Mouse (Mus musculus): Measurements from ENCODE around the gene Rps11.

Gene Rps11

GRCm38 (mm10) chr7:45088597-45088996 lies 35.6 kb downstream of the Rps11 start:
- no peak for DNase-seq (ENCODE audit: low spot score in 2 of 2)

GRCm38 (mm10) chr7:45086084-45086483 lies 38.2 kb downstream of the Rps11 start:
- no peak for DNase-seq (ENCODE audit: low spot score in 2 of 2)

- DNase-seq (ENCODE audit: low spot score in 2 of 2) = no peak
Observed at GRCm38 (mm10) chr7:45083300-45083890, 40.8 kb downstream of the Rps11 start.

GRCm38 (mm10) chr7:45082401-45083299 lies 41.6 kb downstream of the Rps11 start:
- peak in 1 of 2 experiments; percentile 57 for DNase-seq (ENCODE audit: low spot score in 2 of 2)

- DNase-seq (ENCODE audit: low spot score in 2 of 2) = no peak
Observed at GRCm38 (mm10) chr7:45081016-45081415, 43.2 kb downstream of the Rps11 start.

GRCm38 (mm10) chr7:45079856-45080255 lies 44.4 kb downstream of the Rps11 start:
- peak; percentile 91 to 94 for DNase-seq (ENCODE audit: low spot score in 2 of 2)

GRCm38 (mm10) chr7:45078513-45078912 lies 45.7 kb downstream of the Rps11 start:
- DNase-seq (ENCODE audit: low spot score in 2 of 2) = peak; percentile 65 to 78

- DNase-seq (ENCODE audit: low spot score in 2 of 2) = no peak
Observed at GRCm38 (mm10) chr7:45077829-45078228, 46.4 kb downstream of the Rps11 start.

- DNase-seq (ENCODE audit: low spot score in 2 of 2) = no peak
Observed at GRCm38 (mm10) chr7:45077322-45077721, 46.9 kb downstream of the Rps11 start.

GRCm38 (mm10) chr7:45076501-45076900 lies 47.7 kb downstream of the Rps11 start:
- no peak for DNase-seq (ENCODE audit: low spot score in 2 of 2)

GRCm38 (mm10) chr7:45075405-45075804 lies 48.8 kb downstream of the Rps11 start:
- no peak for DNase-seq (ENCODE audit: low spot score in 2 of 2)

GRCm38 (mm10) chr7:45073949-45074348 lies 50.3 kb downstream of the Rps11 start:
- DNase-seq (ENCODE audit: low spot score in 2 of 2) = no peak

GRCm38 (mm10) chr7:45073171-45073707 lies 51.0 kb downstream of the Rps11 start:
- DNase-seq (ENCODE audit: low spot score in 2 of 2) = no peak
